Mouse (Mus musculus) cerebellum, adult 2 months (tissue): Measurements from ENCODE around the gene Ppip5k2.

Experiments
- CTCF ChIP-seq: fragments of 200-500 bp; IDR thresholded peaks from 2 replicates; pipeline ENCODE4 v1.5.1; 2011; ENCODE audit warnings: low read depth, mild to moderate bottlenecking, control low read depth, low read length, moderate library complexity, borderline replicate concordance; ENCODE audit not compliant: insufficient read depth
- POLR2A ChIP-seq: fragments of 200-500 bp; IDR thresholded peaks from 2 replicates; pipeline ENCODE4 v1.6.1; 2011; ENCODE audit warnings: low read length, control low read depth, borderline replicate concordance; ENCODE audit not compliant: insufficient read depth

- no peak for TF ChIP-seq CTCF
- TF ChIP-seq POLR2A: peak; percentile 23; the same call in 1 of the 2 replicates
These were observed 108.6 kb downstream of the Ppip5k2 start, which contains the start of gene D1Ertd622e for GRCm38 (mm10) chr1:97661406-97662241.
